Mouse (Mus musculus): ENCODE measurements around the gene Tmem255b. TPM values are rescaled to one million over a fixed set of nuclear protein-coding genes. Genes with fewer than 3 reads are reported as not detected.

Gene Tmem255b
- polyA plus RNA-seq (2014; fragmentation: Nextera tagmentation; extraction: Ambion mirVana), result 0.25 and 0.33 TPM in 2 replicates

DNA sequence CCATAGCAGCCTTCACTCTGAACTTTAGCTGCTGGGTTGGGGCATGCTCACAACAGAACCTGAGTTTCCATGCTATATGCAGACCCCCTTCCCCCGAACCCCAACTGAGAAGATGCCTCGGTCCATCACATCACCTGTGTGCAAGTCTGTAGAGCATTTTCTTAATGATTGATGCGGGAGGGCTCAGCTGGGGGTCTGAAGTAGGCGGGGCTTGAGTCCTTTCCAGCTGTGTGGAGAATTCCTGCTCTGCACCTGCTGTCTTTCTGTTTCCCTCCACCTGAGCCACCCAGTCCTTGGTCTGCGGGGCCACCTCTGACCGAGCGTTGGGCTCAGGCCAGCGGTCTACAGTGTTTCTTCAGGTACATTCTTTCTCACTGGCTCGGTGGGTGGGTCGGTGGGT, at the start of gene Tmem255b:
Tmem255b (plus strand) TSS at position 301 of the 400 bp plus-strand sequence.
- peaks cover 35% of the 10 kb centered on the region for H3K27me3 ChIP-seq (ENCODE audit: control insufficient read depth, insufficient read depth, low read length)
- no peak within 1 kb of the TSS for H3K4me2 ChIP-seq
- no peaks in the 10 kb centered on the region for H3K36me3 ChIP-seq (ENCODE audit: control insufficient read depth, insufficient read depth, low read length)
- no peaks in the 10 kb centered on the region for H3K4me1 ChIP-seq (ENCODE audit: control insufficient read depth, insufficient read depth, low read length)
- no peak for ATAC-seq (replicated peaks; ENCODE audit: insufficient number of reproducible peaks, low FRiP score, low TSS enrichment)
- H3K9me3 ChIP-seq (replicated peaks; ENCODE audit: control insufficient read depth, low read length), result no peaks in the 10 kb centered on the region
- no peak within 1 kb of the TSS for H3K27ac ChIP-seq (ENCODE audit: low read depth, low read length)
- H3K4me3 ChIP-seq (ENCODE audit: low read depth, low read length), result no peak within 1 kb of the TSS
- H3K9ac ChIP-seq (ENCODE audit: low read depth, low read length), result no peak within 1 kb of the TSS
- 30% methylated on average over 10 of the region's 10 CpGs for WGBS (ENCODE audit: insufficient replicate concordance)

DNA sequence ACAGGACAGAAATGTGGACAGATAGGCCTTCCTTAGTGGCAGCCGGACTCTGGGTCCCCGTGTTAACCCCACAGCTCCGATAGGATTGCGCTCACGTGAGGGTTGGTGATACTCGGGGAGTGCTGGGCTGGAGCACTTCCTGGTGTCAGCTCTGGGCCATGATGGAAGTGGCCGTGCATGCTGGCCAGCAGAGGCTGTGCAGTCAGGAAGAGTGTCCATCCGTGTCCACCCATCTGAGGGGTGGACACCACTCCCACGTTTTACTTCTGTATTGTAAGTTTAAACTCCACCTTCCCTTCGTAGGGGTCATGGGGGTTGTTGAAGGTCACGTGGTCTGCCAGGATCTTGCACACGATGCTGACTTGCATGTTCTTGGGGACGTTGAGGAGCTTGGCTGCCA, 48.6 kb upstream of the Tmem255b start:
- Histone ChIP-seq H3K4me1 (ENCODE audit: control insufficient read depth, insufficient read depth, low read length) (no peaks in the 10 kb centered on the region), H3K27me3 (ENCODE audit: control insufficient read depth, insufficient read depth, low read length) (no peaks in the 10 kb centered on the region), H3K36me3 (ENCODE audit: control insufficient read depth, insufficient read depth, low read length) (no peaks in the 10 kb centered on the region), H3K27ac (ENCODE audit: low read depth, low read length) (no peak overlapping the region), H3K4me3 (ENCODE audit: low read depth, low read length) (no peak overlapping the region), H3K9ac (ENCODE audit: low read depth, low read length) (no peak overlapping the region), H3K4me2 (no peak overlapping the region), H3K9me3 (replicated peaks; ENCODE audit: control insufficient read depth, low read length) (no peaks in the 10 kb centered on the region)
- 71% methylated on average over 13 of the region's 13 CpGs for WGBS (ENCODE audit: insufficient replicate concordance)
- no peak for ATAC-seq (replicated peaks; ENCODE audit: insufficient number of reproducible peaks, low FRiP score, low TSS enrichment)

DNA sequence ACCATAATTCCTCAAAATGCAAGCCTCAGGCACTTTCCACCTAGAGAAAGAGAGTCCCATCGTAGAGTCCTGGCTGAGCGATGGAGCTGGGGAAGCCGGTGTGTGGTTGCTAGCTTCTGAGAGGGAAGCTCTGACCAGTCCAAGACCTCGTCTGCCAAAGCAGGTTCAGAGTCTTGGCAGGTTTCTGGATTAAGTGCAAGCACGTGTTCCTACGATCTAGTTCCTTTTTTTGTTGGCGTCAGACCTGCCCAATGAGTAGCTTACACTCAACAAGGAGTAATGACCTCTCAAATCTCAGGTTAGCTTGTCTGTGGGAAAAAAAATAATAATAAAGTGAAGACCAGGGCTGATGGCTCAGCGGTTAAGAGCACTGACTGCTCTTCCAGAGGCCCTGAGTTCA, 47.3 kb upstream of the Tmem255b start:
- Histone ChIP-seq H3K36me3 (ENCODE audit: control insufficient read depth, insufficient read depth, low read length) (no peaks in the 10 kb centered on the region), H3K27ac (ENCODE audit: low read depth, low read length) (no peak overlapping the region), H3K4me1 (ENCODE audit: control insufficient read depth, insufficient read depth, low read length) (no peaks in the 10 kb centered on the region), H3K9me3 (replicated peaks; ENCODE audit: control insufficient read depth, low read length) (no peaks in the 10 kb centered on the region), H3K9ac (ENCODE audit: low read depth, low read length) (no peak overlapping the region), H3K27me3 (ENCODE audit: control insufficient read depth, insufficient read depth, low read length) (no peaks in the 10 kb centered on the region), H3K4me3 (ENCODE audit: low read depth, low read length) (no peak overlapping the region), H3K4me2 (no peak overlapping the region)
- WGBS (ENCODE audit: insufficient replicate concordance), result 76% methylated on average over 8 of the region's 8 CpGs
- no peak for ATAC-seq (replicated peaks; ENCODE audit: insufficient number of reproducible peaks, low FRiP score, low TSS enrichment)

GRCm38 (mm10) chr8:13388744-13389143, 46.2 kb upstream of the Tmem255b start:
- Histone ChIP-seq H3K27me3 (ENCODE audit: control insufficient read depth, insufficient read depth, low read length) (no peaks in the 10 kb centered on the region), H3K4me2 (no peak overlapping the region), H3K9me3 (replicated peaks; ENCODE audit: control insufficient read depth, low read length) (no peaks in the 10 kb centered on the region), H3K36me3 (ENCODE audit: control insufficient read depth, insufficient read depth, low read length) (no peaks in the 10 kb centered on the region), H3K4me3 (ENCODE audit: low read depth, low read length) (no peak overlapping the region), H3K9ac (ENCODE audit: low read depth, low read length) (no peak overlapping the region), H3K4me1 (ENCODE audit: control insufficient read depth, insufficient read depth, low read length) (no peaks in the 10 kb centered on the region), H3K27ac (ENCODE audit: low read depth, low read length) (no peak overlapping the region)
- 78% methylated on average over 2 of the region's 2 CpGs for WGBS (ENCODE audit: insufficient replicate concordance)
- ATAC-seq (replicated peaks; ENCODE audit: insufficient number of reproducible peaks, low FRiP score, low TSS enrichment), result no peak

DNA sequence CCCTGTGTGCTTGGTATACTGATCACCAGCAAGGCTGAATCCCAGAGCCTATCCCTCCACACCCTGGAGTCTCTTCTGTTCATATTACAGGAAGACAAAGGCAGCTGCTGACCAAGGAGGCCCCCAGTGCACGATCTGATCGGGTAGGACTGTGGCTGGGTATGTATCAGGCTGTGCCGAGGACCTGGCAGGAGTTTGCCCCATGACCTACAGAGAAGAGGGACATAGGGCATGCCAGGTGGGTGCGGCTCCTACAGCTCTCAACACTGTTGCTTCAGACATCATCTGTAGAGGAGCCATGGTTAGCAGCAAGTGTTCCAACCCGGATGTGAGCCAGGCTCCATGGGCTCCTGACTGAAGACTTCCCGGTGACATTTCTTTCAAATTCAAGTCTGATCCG, 41.1 kb upstream of the Tmem255b start:
- 86% methylated on average over 7 of the region's 7 CpGs for WGBS (ENCODE audit: insufficient replicate concordance)
- no peak overlapping the region for H3K4me3 ChIP-seq (ENCODE audit: low read depth, low read length)

GRCm38 (mm10) chr8:13396725-13397124, 38.3 kb upstream of the Tmem255b start, which contains the start of gene Atp4b:
Gene Atp4b, minus strand, starts transcription at chr8:13396825.
- Histone ChIP-seq H3K9ac (ENCODE audit: low read depth, low read length) (no peak within 1 kb of the TSS), H3K36me3 (ENCODE audit: control insufficient read depth, insufficient read depth, low read length) (no peaks in the 10 kb centered on the region), H3K27me3 (ENCODE audit: control insufficient read depth, insufficient read depth, low read length) (no peaks in the 10 kb centered on the region), H3K9me3 (replicated peaks; ENCODE audit: control insufficient read depth, low read length) (no peaks in the 10 kb centered on the region), H3K27ac (ENCODE audit: low read depth, low read length) (no peak within 1 kb of the TSS), H3K4me2 (no peak within 1 kb of the TSS), H3K4me1 (ENCODE audit: control insufficient read depth, insufficient read depth, low read length) (no peaks in the 10 kb centered on the region), H3K4me3 (ENCODE audit: low read depth, low read length) (no peak within 1 kb of the TSS)
- ATAC-seq (replicated peaks; ENCODE audit: insufficient number of reproducible peaks, low FRiP score, low TSS enrichment), result no peak
- WGBS (ENCODE audit: insufficient replicate concordance), result 62% methylated on average over 5 of the region's 5 CpGs

More for the DNA sequence above, 41.1 kb upstream of the Tmem255b start:
- H3K36me3 ChIP-seq (ENCODE audit: control insufficient read depth, insufficient read depth, low read length), result no peaks in the 10 kb centered on the region
- no peaks in the 10 kb centered on the region for H3K27me3 ChIP-seq (ENCODE audit: control insufficient read depth, insufficient read depth, low read length)
- H3K9ac ChIP-seq (ENCODE audit: low read depth, low read length), result no peak overlapping the region
- no peak overlapping the region for H3K4me2 ChIP-seq
- no peaks in the 10 kb centered on the region for H3K4me1 ChIP-seq (ENCODE audit: control insufficient read depth, insufficient read depth, low read length)
- no peaks in the 10 kb centered on the region for H3K9me3 ChIP-seq (replicated peaks; ENCODE audit: control insufficient read depth, low read length)
- H3K27ac ChIP-seq (ENCODE audit: low read depth, low read length), result no peak overlapping the region
- ATAC-seq (replicated peaks; ENCODE audit: insufficient number of reproducible peaks, low FRiP score, low TSS enrichment), result no peak

- H3K27me3 ChIP-seq (ENCODE audit: control insufficient read depth, insufficient read depth, low read length), result no peaks in the 10 kb centered on the region
- H3K9me3 ChIP-seq (replicated peaks; ENCODE audit: control insufficient read depth, low read length), result no peaks in the 10 kb centered on the region
- H3K9ac ChIP-seq (ENCODE audit: low read depth, low read length), result no peak overlapping the region
- H3K27ac ChIP-seq (ENCODE audit: low read depth, low read length), result no peak overlapping the region
- no peak overlapping the region for H3K4me2 ChIP-seq
- no peaks in the 10 kb centered on the region for H3K36me3 ChIP-seq (ENCODE audit: control insufficient read depth, insufficient read depth, low read length)
- ATAC-seq (replicated peaks; ENCODE audit: insufficient number of reproducible peaks, low FRiP score, low TSS enrichment), result no peak
- H3K4me1 ChIP-seq (ENCODE audit: control insufficient read depth, insufficient read depth, low read length), result no peaks in the 10 kb centered on the region
- H3K4me3 ChIP-seq (ENCODE audit: low read depth, low read length), result no peak overlapping the region
- 64% methylated on average over 6 of the region's 6 CpGs for WGBS (ENCODE audit: insufficient replicate concordance)
These were observed 31.5 kb upstream of the Tmem255b start for GRCm38 (mm10) chr8:13403517-13403916.

- Histone ChIP-seq H3K4me1 (ENCODE audit: control insufficient read depth, insufficient read depth, low read length) (no peaks in the 10 kb centered on the region), H3K27ac (ENCODE audit: low read depth, low read length) (no peak within 1 kb of the TSS), H3K9ac (ENCODE audit: low read depth, low read length) (no peak within 1 kb of the TSS), H3K4me2 (no peak within 1 kb of the TSS), H3K9me3 (replicated peaks; ENCODE audit: control insufficient read depth, low read length) (no peaks in the 10 kb centered on the region), H3K4me3 (ENCODE audit: low read depth, low read length) (no peak within 1 kb of the TSS), H3K27me3 (ENCODE audit: control insufficient read depth, insufficient read depth, low read length) (no peaks in the 10 kb centered on the region), H3K36me3 (ENCODE audit: control insufficient read depth, insufficient read depth, low read length) (no peaks in the 10 kb centered on the region)
- ATAC-seq (replicated peaks; ENCODE audit: insufficient number of reproducible peaks, low FRiP score, low TSS enrichment), result no peak
- WGBS (ENCODE audit: insufficient replicate concordance), result 70% methylated on average over 5 of the region's 5 CpGs
These were observed 30.3 kb upstream of the Tmem255b start, which contains the start of gene Grk1 for GRCm38 (mm10) chr8:13404666-13405131. Gene Grk1, plus strand, starts transcription at chr8:13405081.

- ATAC-seq (replicated peaks; ENCODE audit: insufficient number of reproducible peaks, low FRiP score, low TSS enrichment), result no peak
- WGBS (ENCODE audit: insufficient replicate concordance), result 76% methylated on average over 5 of the region's 5 CpGs
These were observed 29.0 kb upstream of the Tmem255b start for GRCm38 (mm10) chr8:13406011-13406410.

More at GRCm38 (mm10) chr8:13406011-13406410, 29.0 kb upstream of the Tmem255b start:
- H3K27ac ChIP-seq (ENCODE audit: low read depth, low read length), result no peak overlapping the region
- no peak overlapping the region for H3K4me3 ChIP-seq (ENCODE audit: low read depth, low read length)
- no peak overlapping the region for H3K9ac ChIP-seq (ENCODE audit: low read depth, low read length)
- H3K4me1 ChIP-seq (ENCODE audit: control insufficient read depth, insufficient read depth, low read length), result no peaks in the 10 kb centered on the region
- H3K9me3 ChIP-seq (replicated peaks; ENCODE audit: control insufficient read depth, low read length), result no peaks in the 10 kb centered on the region
- 0 out of 2 replicates have a peak, but pooled peaks cover 3% of the 10 kb centered on the region for H3K27me3 ChIP-seq (ENCODE audit: control insufficient read depth, insufficient read depth, low read length)
- no peaks in the 10 kb centered on the region for H3K36me3 ChIP-seq (ENCODE audit: control insufficient read depth, insufficient read depth, low read length)
- no peak overlapping the region for H3K4me2 ChIP-seq
